Mouse (Mus musculus) ES-Bruce4 (cell line): ENCODE data around the gene Selenoi.

Experiments
- CTCF ChIP-seq: IDR thresholded peaks from one replicate; pipeline ENCODE4 v1.8.1; 2011; ENCODE audit warnings: low read depth, low read length
- EP300 ChIP-seq: IDR thresholded peaks from 2 replicates; pipeline ENCODE4 v1.6.1; 2011; ENCODE audit warnings: low read depth, low read length; ENCODE audit not compliant: insufficient read depth
- POLR2A ChIP-seq: IDR thresholded peaks from one replicate; pipeline ENCODE4 v1.8.1; 2011; ENCODE audit warnings: low read length; ENCODE audit not compliant: insufficient read depth

GRCm38 (mm10) chr5:30255567-30256354 is 23.4 kb downstream of the Selenoi start:
- TF ChIP-seq CTCF (peak; percentile 15), POLR2A (no peak), EP300 (no peak)
